Mouse (Mus musculus): ENCODE results near the gene Rrp1. TPM values are rescaled to one million over a fixed set of nuclear protein-coding genes. Genes with fewer than 3 reads are reported as not detected.

Gene Rrp1
- polyA plus RNA-seq, 1 experiment from 2014 or later: 322 TPM

DNA sequence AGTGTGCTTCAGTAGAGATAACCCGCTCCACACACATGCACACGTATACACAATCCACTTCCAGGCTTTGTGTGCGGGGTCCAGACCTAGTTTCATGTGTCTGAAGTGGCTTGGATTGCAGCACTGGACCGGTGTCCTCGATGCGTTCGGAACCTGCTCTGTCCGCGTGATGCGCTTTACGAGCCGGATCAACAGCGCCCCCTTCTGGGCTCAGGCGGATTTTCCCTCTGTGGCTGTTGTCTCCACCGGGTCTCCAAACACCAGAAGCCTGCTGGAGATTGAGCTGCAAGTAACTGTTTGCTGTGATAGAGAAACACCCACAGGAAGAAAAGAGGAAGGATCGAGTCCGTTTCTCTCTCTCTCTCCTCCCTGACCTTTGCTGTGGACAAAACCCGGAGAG lies 20.8 kb downstream of the Rrp1 start:
- 2% methylated on average over 18 of the region's 18 CpGs for WGBS
- peak overlapping the region; percentile 30; the same call in 1 of the 2 replicates for H3K4me3 ChIP-seq
- H3K36me3 ChIP-seq: no peaks in the 10 kb centered on the region

GRCm38 (mm10) chr10:78390982-78391470 lies 21.8 kb downstream of the Rrp1 start:
- H3K9me3 ChIP-seq: no peaks in the 10 kb centered on the region
- 9% methylated on average over 4 of the region's 4 CpGs for WGBS
- DNase-seq (ENCODE audit: low spot score): no peak
- peaks cover 52% of the 10 kb centered on the region for H3K27me3 ChIP-seq (ENCODE audit: insufficient read depth, poor library complexity, severe bottlenecking)
- no peak overlapping the region for H3K27ac ChIP-seq
- no peak overlapping the region for H3K4me3 ChIP-seq
- no peaks in the 10 kb centered on the region for H3K36me3 ChIP-seq
- peaks cover 16% of the 10 kb centered on the region for H3K4me1 ChIP-seq (replicated peaks)

More for the DNA sequence above, 20.8 kb downstream of the Rrp1 start:
- H3K9me3 ChIP-seq: no peaks in the 10 kb centered on the region
- peaks cover 55% of the 10 kb centered on the region for H3K27me3 ChIP-seq (ENCODE audit: insufficient read depth, poor library complexity, severe bottlenecking)
- DNase-seq (ENCODE audit: low spot score): peak; percentile 82
- H3K27ac ChIP-seq: no peak overlapping the region
- peaks cover 23% of the 10 kb centered on the region for H3K4me1 ChIP-seq (replicated peaks)

DNA sequence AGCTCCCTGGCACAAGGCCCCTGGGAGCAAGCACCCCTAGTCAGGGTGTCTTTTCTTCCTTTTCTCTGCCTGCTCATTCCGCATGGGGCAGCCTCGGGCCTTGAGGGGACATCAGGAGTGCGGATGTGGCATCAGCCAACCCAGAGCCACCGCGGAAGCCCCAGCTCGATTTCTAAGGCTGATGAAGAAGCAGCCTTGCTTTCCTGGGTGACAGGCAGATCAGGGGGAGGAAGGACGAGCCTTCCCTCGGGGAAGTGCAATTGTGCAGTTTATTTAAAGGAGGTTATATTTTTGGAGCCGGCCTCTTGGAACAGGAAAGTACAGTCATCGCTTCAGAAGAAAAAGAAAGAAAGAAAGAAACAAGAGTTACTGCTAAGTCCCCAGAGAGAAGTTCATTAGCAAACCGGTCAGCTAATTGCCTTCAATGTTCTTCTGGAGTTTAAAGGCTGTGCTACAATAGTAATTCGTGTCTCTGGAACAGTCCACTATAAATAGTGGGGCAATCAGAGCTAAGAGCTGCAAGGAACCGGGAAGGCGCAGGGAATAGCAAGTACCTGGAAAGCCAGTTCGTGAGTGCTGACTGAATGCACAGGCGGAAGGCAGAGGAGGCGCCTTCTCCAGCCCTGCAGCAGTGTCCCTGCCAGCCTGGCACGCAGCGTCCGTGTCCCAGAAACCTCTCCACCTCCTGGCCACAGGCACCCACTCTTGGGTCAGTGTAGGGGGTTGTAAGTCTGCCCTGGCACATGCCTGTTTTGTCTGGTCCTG lies 24.4 kb downstream of the Rrp1 start:
- WGBS: 73% methylated on average over 20 of the region's 20 CpGs
- Histone ChIP-seq H3K36me3 (no peaks in the 10 kb centered on the region), H3K27me3 (ENCODE audit: insufficient read depth, poor library complexity, severe bottlenecking) (peaks cover 52% of the 10 kb centered on the region)

GRCm38 (mm10) chr10:78385520-78385919 lies 27.3 kb downstream of the Rrp1 start:
- Histone ChIP-seq H3K4me1 (replicated peaks) (no peaks in the 10 kb centered on the region), H3K4me3 (no peak overlapping the region), H3K36me3 (no peaks in the 10 kb centered on the region), H3K27me3 (ENCODE audit: insufficient read depth, poor library complexity, severe bottlenecking) (peaks cover 26% of the 10 kb centered on the region), H3K27ac (no peak overlapping the region), H3K9me3 (no peaks in the 10 kb centered on the region)
- no peak for DNase-seq (ENCODE audit: low spot score)
- 70% methylated on average over 5 of the region's 5 CpGs for WGBS

More for the DNA sequence above, 24.4 kb downstream of the Rrp1 start:
- Histone ChIP-seq H3K27ac (no peak overlapping the region), H3K4me1 (replicated peaks) (peaks cover 9% of the 10 kb centered on the region; the same call in 1 of the 2 replicates), H3K9me3 (no peaks in the 10 kb centered on the region), H3K4me3 (no peak overlapping the region)
- no peak for DNase-seq (ENCODE audit: low spot score)

- Histone ChIP-seq H3K9me3 (0 out of 2 replicates have a peak, but pooled peaks cover 1% of the 10 kb centered on the region), H3K4me1 (replicated peaks) (no peaks in the 10 kb centered on the region), H3K27ac (no peak overlapping the region), H3K4me3 (no peak overlapping the region), H3K27me3 (ENCODE audit: insufficient read depth, poor library complexity, severe bottlenecking) (peaks cover 6% of the 10 kb centered on the region), H3K36me3 (no peaks in the 10 kb centered on the region)
- 79% methylated on average over 3 of the region's 3 CpGs for WGBS
- DNase-seq (ENCODE audit: low spot score): no peak
Observed at GRCm38 (mm10) chr10:78383567-78383966, 29.3 kb downstream of the Rrp1 start.

- no peak for DNase-seq (ENCODE audit: low spot score)
- no peaks in the 10 kb centered on the region for H3K4me1 ChIP-seq (replicated peaks)
- WGBS: 95% methylated on average over 7 of the region's 7 CpGs
- no peaks in the 10 kb centered on the region for H3K27me3 ChIP-seq (ENCODE audit: insufficient read depth, poor library complexity, severe bottlenecking)
- no peaks in the 10 kb centered on the region for H3K36me3 ChIP-seq
- H3K9me3 ChIP-seq: 0 out of 2 replicates have a peak, but pooled peaks cover 2% of the 10 kb centered on the region
- no peak overlapping the region for H3K27ac ChIP-seq
- no peak overlapping the region for H3K4me3 ChIP-seq
Observed at GRCm38 (mm10) chr10:78378516-78378915, 34.3 kb downstream of the Rrp1 start.

GRCm38 (mm10) chr10:78372681-78373668 lies 39.9 kb downstream of the Rrp1 start:
- H3K36me3 ChIP-seq: no peaks in the 10 kb centered on the region
- H3K4me3 ChIP-seq: no peak overlapping the region
- DNase-seq (ENCODE audit: low spot score): no peak
- no peak overlapping the region for H3K27ac ChIP-seq
- 67% methylated on average over 27 of the region's 27 CpGs for WGBS
- 0 out of 2 replicates have a peak, but pooled peaks cover 4% of the 10 kb centered on the region for H3K4me1 ChIP-seq (replicated peaks)
- no peaks in the 10 kb centered on the region for H3K9me3 ChIP-seq
- no peaks in the 10 kb centered on the region for H3K27me3 ChIP-seq (ENCODE audit: insufficient read depth, poor library complexity, severe bottlenecking)

- no peak overlapping the region for H3K4me3 ChIP-seq
- no peak overlapping the region for H3K27ac ChIP-seq
- no peaks in the 10 kb centered on the region for H3K9me3 ChIP-seq
- DNase-seq (ENCODE audit: low spot score): no peak
- H3K27me3 ChIP-seq (ENCODE audit: insufficient read depth, poor library complexity, severe bottlenecking): no peaks in the 10 kb centered on the region
- no peaks in the 10 kb centered on the region for H3K36me3 ChIP-seq
- 0 out of 2 replicates have a peak, but pooled peaks cover 4% of the 10 kb centered on the region for H3K4me1 ChIP-seq (replicated peaks)
- 89% methylated on average over 6 of the region's 6 CpGs for WGBS
Observed at GRCm38 (mm10) chr10:78371746-78372145, 41.1 kb downstream of the Rrp1 start.

GRCm38 (mm10) chr10:78367586-78367985 lies 45.3 kb downstream of the Rrp1 start:
- DNase-seq (ENCODE audit: low spot score): no peak
- Histone ChIP-seq H3K4me3 (no peak overlapping the region), H3K36me3 (no peaks in the 10 kb centered on the region), H3K9me3 (no peaks in the 10 kb centered on the region), H3K27me3 (ENCODE audit: insufficient read depth, poor library complexity, severe bottlenecking) (no peaks in the 10 kb centered on the region), H3K27ac (no peak overlapping the region), H3K4me1 (replicated peaks) (0 out of 2 replicates have a peak, but pooled peaks cover 4% of the 10 kb centered on the region)
- 38% methylated on average over 4 of the region's 4 CpGs for WGBS

GRCm38 (mm10) chr10:78366851-78367312 lies 46.0 kb downstream of the Rrp1 start:
- no peaks in the 10 kb centered on the region for H3K27me3 ChIP-seq (ENCODE audit: insufficient read depth, poor library complexity, severe bottlenecking)
- H3K27ac ChIP-seq: no peak overlapping the region
- no peak overlapping the region for H3K4me3 ChIP-seq
- H3K4me1 ChIP-seq (replicated peaks): 0 out of 2 replicates have a peak, but pooled peaks cover 4% of the 10 kb centered on the region
- no peaks in the 10 kb centered on the region for H3K9me3 ChIP-seq
- no peaks in the 10 kb centered on the region for H3K36me3 ChIP-seq
- WGBS: 77% methylated on average over 9 of the region's 9 CpGs
- no peak for DNase-seq (ENCODE audit: low spot score)

DNA sequence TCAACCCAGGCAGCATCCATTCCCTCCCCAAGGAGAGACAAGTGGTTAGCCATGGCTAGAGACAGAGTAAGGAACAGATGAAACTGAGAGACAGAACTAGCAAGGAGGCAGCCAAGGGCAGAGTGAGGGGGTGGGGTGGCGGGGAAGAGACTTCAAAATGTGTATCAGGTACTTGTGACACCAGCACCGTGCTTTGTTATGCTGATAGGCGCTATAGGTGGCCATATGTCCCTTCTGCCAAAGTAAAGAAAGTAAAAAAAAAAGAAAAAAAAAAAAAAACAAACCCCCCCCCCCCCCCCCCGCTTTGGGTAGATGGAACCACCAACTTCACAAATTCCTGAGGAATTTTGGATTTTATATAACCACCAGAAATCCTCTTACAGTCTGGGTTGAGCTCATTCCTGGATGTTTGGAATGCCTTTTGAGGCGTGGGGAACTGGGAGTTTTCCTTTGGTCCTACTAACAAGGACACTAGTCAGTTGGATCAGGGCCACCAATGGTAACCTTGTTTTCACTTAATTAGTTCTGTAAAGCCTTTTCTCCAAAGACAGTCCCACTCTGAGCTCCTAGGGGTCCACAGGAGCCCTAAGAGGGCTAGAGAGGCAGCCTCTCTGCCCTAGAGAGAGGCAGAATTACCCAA lies 46.5 kb downstream of the Rrp1 start:
- DNase-seq (ENCODE audit: low spot score): no peak
- 47% methylated on average over 5 of the region's 5 CpGs for WGBS
- H3K27ac ChIP-seq: no peak overlapping the region

DNA sequence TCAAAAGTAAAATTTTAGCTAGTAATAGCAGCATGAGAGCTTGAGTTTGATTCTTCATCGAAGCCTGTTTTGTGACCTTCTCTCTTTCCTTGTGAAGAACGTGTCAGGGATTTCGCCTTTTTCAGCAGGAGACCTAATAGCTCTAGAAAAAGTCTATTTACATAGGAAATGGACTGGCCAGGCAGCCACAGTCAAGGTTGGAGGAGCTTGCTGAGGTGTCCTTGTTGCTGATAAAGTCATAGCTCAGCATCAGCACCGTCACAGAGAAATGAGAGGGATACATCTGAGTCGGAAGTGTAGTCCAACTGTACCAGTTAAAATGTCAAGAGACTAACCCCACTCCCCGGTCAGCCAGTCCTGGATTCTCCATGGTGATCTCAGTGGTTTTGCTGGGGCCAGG lies 47.3 kb downstream of the Rrp1 start:
- Histone ChIP-seq H3K4me3 (no peak overlapping the region), H3K27me3 (ENCODE audit: insufficient read depth, poor library complexity, severe bottlenecking) (no peaks in the 10 kb centered on the region), H3K4me1 (replicated peaks) (0 out of 2 replicates have a peak, but pooled peaks cover 4% of the 10 kb centered on the region), H3K9me3 (no peaks in the 10 kb centered on the region), H3K36me3 (no peaks in the 10 kb centered on the region), H3K27ac (no peak overlapping the region)
- WGBS: 85% methylated on average over 6 of the region's 6 CpGs
- no peak for DNase-seq (ENCODE audit: low spot score)

More for the DNA sequence above, 46.5 kb downstream of the Rrp1 start:
- 0 out of 2 replicates have a peak, but pooled peaks cover 4% of the 10 kb centered on the region for H3K4me1 ChIP-seq (replicated peaks)
- H3K27me3 ChIP-seq (ENCODE audit: insufficient read depth, poor library complexity, severe bottlenecking): no peaks in the 10 kb centered on the region
- H3K36me3 ChIP-seq: no peaks in the 10 kb centered on the region
- H3K4me3 ChIP-seq: no peak overlapping the region
- H3K9me3 ChIP-seq: no peaks in the 10 kb centered on the region

Measured in hindbrain, embryonic 10.5 days (tissue).